ENCODE assay signal across 12 mouse cellular contexts in genomic region chr3:84330210-84330609, GRCm38 (mm10).
"Had no signal": no experiment of that assay in that cellular context is flagged by ENCODE, and none has a peak within 500 bp of the region (broad histone marks: within the 10 kb centered on the region; RNA-seq: fewer than 3 reads in every experiment).

No protein-coding gene starts in this region.

- ATAC-seq: liver, postnatal 0 days; lung, postnatal 0 days; midbrain, embryonic 15.5 days had no signal

- DNase-seq: kidney, adult 8-10 months; kidney, postnatal 14 days; kidney, postnatal 4 days; left cerebral cortex, postnatal 4 days; liver, postnatal 0 days; lung, embryonic 14.5 days; retina, postnatal 1 day; right cerebral cortex, postnatal 25 days; spleen, adult 18-20 months; thymus, postnatal 25 days had no signal
